ENCODE assay signal across 14 mouse cellular contexts in the genomic region with DNA sequence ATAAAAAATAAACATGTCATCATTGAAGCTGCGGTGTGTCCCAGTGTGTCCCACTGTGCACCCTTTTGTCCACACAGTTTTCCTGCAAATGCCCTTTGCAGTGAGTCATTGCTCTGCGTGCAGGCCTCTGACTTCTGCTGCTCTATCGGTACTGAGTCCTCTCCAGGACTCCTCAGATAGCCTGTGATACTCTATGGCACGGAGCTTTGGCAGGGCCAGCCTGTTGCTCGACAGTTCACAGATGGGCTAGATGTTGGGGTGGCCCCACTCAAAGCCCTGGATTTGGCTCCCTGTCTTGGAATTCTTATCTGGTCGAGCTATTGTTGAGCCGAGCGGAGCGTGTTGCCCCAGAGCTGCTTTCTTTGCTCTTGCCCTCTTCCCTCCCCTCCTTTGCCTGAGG.
DNase-seq lines count a peak whose midpoint lies in the region; ATAC-seq lines count a peak whose summit lies in the region.
"Had no signal": no experiment of that assay in that cellular context is flagged by ENCODE, and none has a peak within 500 bp of the region (broad histone marks: within the 10 kb centered on the region; RNA-seq: fewer than 3 reads in every experiment).

No protein-coding gene starts in this region.

- H3K27ac ChIP-seq in midbrain, embryonic 15.5 days, result no peak overlapping the region
- no peak overlapping the region for H3K27ac ChIP-seq in midbrain, embryonic 16.5 days (ENCODE audit: low read length)
- peak overlapping the region; percentile 25; the same call in 1 of the 2 replicates for H3K27ac ChIP-seq in heart, embryonic 10.5 days
- no peak overlapping the region for H3K27ac ChIP-seq in intestine, embryonic 15.5 days
- no peak overlapping the region for H3K27ac ChIP-seq in midbrain, embryonic 13.5 days
- H3K27ac ChIP-seq: kidney, postnatal 0 days; liver, embryonic 12.5 days; neural tube, embryonic 12.5 days; stomach, embryonic 15.5 days had no signal

- no peak overlapping the region for H3K9ac ChIP-seq in midbrain, embryonic 15.5 days
- H3K9ac ChIP-seq in midbrain, embryonic 16.5 days (ENCODE audit: low read depth, low read length), result no peak overlapping the region
- no peak overlapping the region for H3K9ac ChIP-seq in intestine, embryonic 15.5 days
- no peak overlapping the region for H3K9ac ChIP-seq in midbrain, embryonic 13.5 days (replicated peaks)
- H3K9ac ChIP-seq: liver, embryonic 12.5 days; neural tube, embryonic 12.5 days; stomach, embryonic 15.5 days had no signal

- H3K36me3 ChIP-seq in midbrain, embryonic 15.5 days (replicated peaks), result no peaks in the 10 kb centered on the region
- no peaks in the 10 kb centered on the region for H3K36me3 ChIP-seq in midbrain, embryonic 16.5 days (ENCODE audit: control insufficient read depth, insufficient read depth, low read length)
- H3K36me3 ChIP-seq in heart, embryonic 10.5 days, result 0 out of 2 replicates have a peak, but pooled peaks cover 3% of the 10 kb centered on the region
- H3K36me3 ChIP-seq in intestine, embryonic 15.5 days, result no peaks in the 10 kb centered on the region
- H3K36me3 ChIP-seq in midbrain, embryonic 13.5 days, result 0 out of 2 replicates have a peak, but pooled peaks cover 6% of the 10 kb centered on the region
- H3K36me3 ChIP-seq: neural tube, embryonic 12.5 days; stomach, embryonic 15.5 days had no signal

- 0 out of 2 replicates have a peak, but pooled peaks have one; percentile 37 for ATAC-seq in midbrain, embryonic 15.5 days (replicated peaks)
- ATAC-seq in midbrain, embryonic 16.5 days, result no peak
- no peak for ATAC-seq in intestine, embryonic 15.5 days
- no peak for ATAC-seq in midbrain, embryonic 13.5 days
- ATAC-seq: liver, embryonic 12.5 days; Patski had no signal

- H3K4me1 ChIP-seq in midbrain, embryonic 15.5 days, result peaks cover 16% of the 10 kb centered on the region; the same call in 1 of the 2 replicates
- H3K4me1 ChIP-seq in midbrain, embryonic 16.5 days (ENCODE audit: control insufficient read depth, insufficient read depth, low read length), result peaks cover 3% of the 10 kb centered on the region
- peaks cover 51% of the 10 kb centered on the region for H3K4me1 ChIP-seq in heart, embryonic 10.5 days
- H3K4me1 ChIP-seq in intestine, embryonic 15.5 days (replicated peaks), result 0 out of 2 replicates have a peak, but pooled peaks cover 4% of the 10 kb centered on the region
- H3K4me1 ChIP-seq in midbrain, embryonic 13.5 days (replicated peaks), result peaks cover 30% of the 10 kb centered on the region
- H3K4me1 ChIP-seq: liver, embryonic 12.5 days; stomach, embryonic 15.5 days had no signal

- DNase-seq in cerebellum, adult 11 months, result peak; percentile 35
- DNase-seq in cerebellum, postnatal 4 days (ENCODE audit: low spot score in 2 of 2), result no peak
- no peak for DNase-seq in heart, embryonic 10.5 days (ENCODE audit: low spot score)
- peak; percentile 36 for DNase-seq in heart, postnatal 4 days

- no peaks in the 10 kb centered on the region for H3K27me3 ChIP-seq in midbrain, embryonic 15.5 days (replicated peaks)
- no peaks in the 10 kb centered on the region for H3K27me3 ChIP-seq in midbrain, embryonic 16.5 days (ENCODE audit: control insufficient read depth, insufficient read depth, low read depth, low read length)
- no peaks in the 10 kb centered on the region for H3K27me3 ChIP-seq in heart, embryonic 10.5 days (ENCODE audit: insufficient read depth, poor library complexity, severe bottlenecking)
- no peaks in the 10 kb centered on the region for H3K27me3 ChIP-seq in intestine, embryonic 15.5 days (replicated peaks)
- no peaks in the 10 kb centered on the region for H3K27me3 ChIP-seq in midbrain, embryonic 13.5 days
- H3K27me3 ChIP-seq: liver, embryonic 12.5 days; neural tube, embryonic 12.5 days; Patski; stomach, embryonic 15.5 days had no signal

- WGBS in midbrain, embryonic 15.5 days, result 54% methylated on average over 9 of the region's 9 CpGs
- 50% methylated on average over 9 of the region's 9 CpGs for WGBS in midbrain, embryonic 16.5 days
- WGBS in heart, embryonic 10.5 days, result 28% methylated on average over 9 of the region's 9 CpGs
- 81% methylated on average over 9 of the region's 9 CpGs for WGBS in intestine, embryonic 15.5 days
- WGBS in midbrain, embryonic 13.5 days, result 56% methylated on average over 9 of the region's 9 CpGs

- no peak overlapping the region for H3K4me2 ChIP-seq in midbrain, embryonic 15.5 days
- H3K4me2 ChIP-seq in midbrain, embryonic 16.5 days (ENCODE audit: low read length), result no peak overlapping the region
- no peak overlapping the region for H3K4me2 ChIP-seq in intestine, embryonic 15.5 days (replicated peaks)
- no peak overlapping the region for H3K4me2 ChIP-seq in midbrain, embryonic 13.5 days (replicated peaks)
- H3K4me2 ChIP-seq: liver, embryonic 12.5 days; neural tube, embryonic 12.5 days; stomach, embryonic 15.5 days had no signal

- H3K9me3 ChIP-seq in midbrain, embryonic 15.5 days, result no peaks in the 10 kb centered on the region
- H3K9me3 ChIP-seq in midbrain, embryonic 16.5 days (replicated peaks; ENCODE audit: control insufficient read depth, low read length, poor library complexity, severe bottlenecking), result no peaks in the 10 kb centered on the region
- H3K9me3 ChIP-seq in heart, embryonic 10.5 days, result no peaks in the 10 kb centered on the region
- H3K9me3 ChIP-seq in intestine, embryonic 15.5 days, result no peaks in the 10 kb centered on the region
- H3K9me3 ChIP-seq in midbrain, embryonic 13.5 days, result no peaks in the 10 kb centered on the region
- H3K9me3 ChIP-seq: liver, embryonic 12.5 days; neural tube, embryonic 12.5 days; stomach, embryonic 15.5 days had no signal

- no peak overlapping the region for H3K4me3 ChIP-seq in midbrain, embryonic 15.5 days
- no peak overlapping the region for H3K4me3 ChIP-seq in midbrain, embryonic 16.5 days (ENCODE audit: low read depth, low read length)
- no peak overlapping the region for H3K4me3 ChIP-seq in heart, embryonic 10.5 days
- H3K4me3 ChIP-seq in intestine, embryonic 15.5 days (replicated peaks), result no peak overlapping the region
- no peak overlapping the region for H3K4me3 ChIP-seq in midbrain, embryonic 13.5 days (replicated peaks)
- H3K4me3 ChIP-seq: erythroblast, embryonic 14.5 days; liver, embryonic 12.5 days; neural tube, embryonic 12.5 days; stomach, embryonic 15.5 days had no signal

Comparison
In these comparisons a context has a peak if more than half of its experiments do, and no peak if none do; other contexts are left out.
1. DNase-seq: peak in cerebellum, adult 11 months (single experiment) and heart, postnatal 4 days (single experiment); none in cerebellum, postnatal 4 days (0 of 2) and heart, embryonic 10.5 days (single experiment).